Mouse (Mus musculus) lung, postnatal 0 days (tissue): ENCODE measurements at regions not wholly inside any gene's neighbourhood (a gene's known extent, or its start where the extent isn't known, plus 50 kb on each side); places are given as distances from the start of the nearest gene placed in this dataset.

Experiments
- CTCF ChIP-seq: IDR thresholded peaks from 2 replicates; pipeline ENCODE4 v1.5.1; 2016; ENCODE audit warnings: antibody characterized with exemption, mild to moderate bottlenecking
- EP300 ChIP-seq: IDR thresholded peaks from 2 replicates; pipeline ENCODE4 v1.6.1; 2016; ENCODE audit warnings: antibody characterized with exemption, mild to moderate bottlenecking, control low read depth

- TF ChIP-seq EP300 = no peak
- no peak for TF ChIP-seq CTCF
Observed at GRCm38 (mm10) chr2:169351547-169351946, 236.0 kb downstream of the Gm11011 start.
